Mouse (Mus musculus) forebrain, embryonic 11.5 days (tissue): Measurements from ENCODE around the gene Asb4. TPM values are rescaled to one million over a fixed set of nuclear protein-coding genes. Genes with fewer than 3 reads are reported as not detected.
A peak's percentile ranks its signal among the peaks of the same experiment; 100 is the strongest.

Experiments used
- ATAC-seq: fragments of 200-750 bp; cut with Nextera tagmentation; replicated peaks from 2 replicates; pipeline ENCODE4 v1.8.0; 2017; ENCODE audit warnings: moderate TSS enrichment; ENCODE audit not compliant: low FRiP score
- DNase-seq: peaks from one replicate; pipeline ENCODE4 v3.0.0-alpha.2; 2017; ENCODE audit warnings: low spot score
- H3K27ac ChIP-seq: fragments of 300-500 bp; sonication (generic); 2 replicates; pipeline ENCODE4 v1.5.1; 2014; ENCODE audit warnings: low read depth, low read length
- H3K27me3 ChIP-seq: fragments of 300-500 bp; sonication (generic); 2 replicates; pipeline ENCODE4 v1.6.1; 2014; ENCODE audit warnings: mild to moderate bottlenecking, low read length, mixed read lengths; ENCODE audit not compliant: control insufficient read depth, insufficient read depth
- H3K36me3 ChIP-seq: fragments of 300-500 bp; sonication (generic); 2 replicates; pipeline ENCODE4 v1.6.1; 2014; ENCODE audit warnings: mild to moderate bottlenecking, low read length, moderate library complexity, mixed read lengths; ENCODE audit not compliant: control insufficient read depth, insufficient read depth
- H3K4me1 ChIP-seq: fragments of 300-500 bp; sonication (generic); replicated peaks from 2 replicates; pipeline ENCODE4 v1.6.1; 2014; ENCODE audit warnings: low read length, mixed read lengths; ENCODE audit not compliant: control insufficient read depth, insufficient read depth
- H3K4me2 ChIP-seq: fragments of 300-500 bp; sonication (generic); 2 replicates; pipeline ENCODE4 v1.6.1; 2014; ENCODE audit warnings: low read depth, mild to moderate bottlenecking, low read length, moderate library complexity, mixed read lengths; ENCODE audit not compliant: severe bottlenecking
- H3K4me3 ChIP-seq: fragments of 300-500 bp; sonication (generic); 2 replicates; pipeline ENCODE4 v1.5.1; 2014; ENCODE audit warnings: low read depth, low read length
- H3K9ac ChIP-seq: fragments of 300-500 bp; sonication (generic); 2 replicates; pipeline ENCODE4 v1.6.1; 2014; ENCODE audit warnings: low read length
- H3K9me3 ChIP-seq: fragments of 300-500 bp; sonication (generic); 2 replicates; pipeline ENCODE4 v1.6.1; 2016; ENCODE audit warnings: low read length, mixed read lengths; ENCODE audit not compliant: control insufficient read depth
- WGBS: fragments of 180-500 bp; shearing (Covaris S2); extraction: QIAGEN DNeasy Blood & Tissue Kit; methylation state at CpG from one replicate; pipeline ENCODE4 v1.1.7; 2014; 5-methylcytosine and 5-hydroxymethylcytosine counted together
- polyA plus RNA-seq: library from polyadenylated mRNA; unstranded; fragments of >200 nt; fragmentation: Nextera tagmentation; extraction: Ambion mirVana; gene quantifications from 2 replicates; pipeline ENCODE4 v1.2.1, GENCODE M21; 2014

Gene Asb4
- polyA plus RNA-seq, 1 experiment from 2014 or later, result 33.4 TPM

DNA sequence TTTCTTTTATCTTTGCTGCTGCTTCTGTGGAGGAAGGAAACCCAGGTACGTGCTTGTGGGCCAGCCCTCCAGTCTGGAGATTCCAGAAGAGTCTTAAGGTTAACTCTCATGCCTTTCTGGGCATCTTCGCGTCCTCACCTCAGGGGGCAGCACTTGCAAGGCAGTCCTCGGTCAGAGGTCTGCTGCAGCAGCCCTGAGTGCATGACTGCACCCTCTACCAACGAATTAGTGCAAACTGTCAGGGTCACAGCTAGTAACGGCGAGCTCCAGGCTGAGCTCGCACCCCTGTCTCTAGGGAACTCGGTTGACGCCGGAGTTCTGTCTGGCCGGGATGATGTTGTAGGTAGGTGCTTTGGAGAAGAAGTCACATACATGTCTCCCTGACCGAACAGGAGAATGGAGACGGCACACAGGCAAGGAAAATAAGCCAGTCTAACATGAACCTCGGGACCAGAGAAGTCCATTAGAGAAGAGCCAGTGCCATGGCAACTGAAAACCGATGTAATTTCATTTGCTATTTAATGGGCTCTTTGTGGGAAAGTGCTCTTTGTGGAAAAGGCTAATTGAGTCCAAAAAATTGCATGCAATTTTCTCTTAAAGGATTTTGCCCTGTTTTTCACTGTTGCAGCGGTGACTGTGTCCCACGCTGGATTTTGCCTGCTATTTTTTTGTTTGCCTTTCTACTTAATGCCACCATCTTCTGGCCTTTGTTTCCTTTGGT is 20.1 kb downstream of the Asb4 start:
- Histone ChIP-seq H3K9ac (peak overlapping the region; percentile 1; the same call in 1 of the 2 replicates), H3K4me2 (peak overlapping the region; percentile 40), H3K27me3 (no peaks in the 10 kb centered on the region), H3K9me3 (no peaks in the 10 kb centered on the region), H3K4me3 (no peak overlapping the region), H3K4me1 (peaks cover 17% of the 10 kb centered on the region), H3K36me3 (no peaks in the 10 kb centered on the region), H3K27ac (peak overlapping the region; percentile 88)
- peak; percentile 68 for DNase-seq
- WGBS, result 8% methylated on average over 18 of the region's 18 CpGs
- peak; percentile 68 for ATAC-seq

DNA sequence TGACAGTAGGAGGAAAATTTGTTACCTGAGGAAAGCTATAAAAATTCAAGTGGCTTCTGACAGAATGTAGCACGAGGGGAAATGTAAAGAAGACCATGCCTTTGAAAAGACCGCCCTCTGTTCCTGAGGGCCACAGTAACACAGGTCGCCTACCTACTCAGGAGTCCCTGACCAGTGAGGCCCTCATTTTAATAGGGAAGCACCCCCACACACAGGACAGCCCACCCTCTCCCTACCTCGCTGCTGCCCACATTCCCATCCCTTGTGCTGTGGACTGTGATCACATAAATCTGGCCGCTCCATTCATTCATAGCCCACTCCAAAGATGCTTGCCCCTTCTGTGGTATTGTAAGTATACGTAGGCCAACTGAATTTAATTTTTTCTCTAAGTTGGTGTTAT is 20.8 kb downstream of the Asb4 start:
- Histone ChIP-seq H3K36me3 (no peaks in the 10 kb centered on the region), H3K27ac (peak overlapping the region; percentile 88), H3K4me3 (no peak overlapping the region), H3K27me3 (no peaks in the 10 kb centered on the region), H3K4me1 (peaks cover 21% of the 10 kb centered on the region), H3K9me3 (no peaks in the 10 kb centered on the region), H3K9ac (0 out of 2 replicates have a peak overlapping the region, but pooled peaks have one; percentile 1), H3K4me2 (peak overlapping the region; percentile 40; the same call in 1 of the 2 replicates)
- DNase-seq (peak; percentile 58), ATAC-seq (peak; percentile 17)
- 37% methylated on average over 6 of the region's 6 CpGs for WGBS

- Histone ChIP-seq H3K4me2 (no peak overlapping the region), H3K9ac (no peak overlapping the region), H3K27ac (peak overlapping the region; percentile 74), H3K4me3 (no peak overlapping the region), H3K9me3 (no peaks in the 10 kb centered on the region), H3K36me3 (no peaks in the 10 kb centered on the region), H3K27me3 (no peaks in the 10 kb centered on the region), H3K4me1 (peaks cover 26% of the 10 kb centered on the region)
- DNase-seq (peak; percentile 79), ATAC-seq (peak; percentile 92)
- 18% methylated on average over 8 of the region's 8 CpGs for WGBS
These were observed 25.4 kb downstream of the Asb4 start for GRCm38 (mm10) chr6:5408451-5409177.

DNA sequence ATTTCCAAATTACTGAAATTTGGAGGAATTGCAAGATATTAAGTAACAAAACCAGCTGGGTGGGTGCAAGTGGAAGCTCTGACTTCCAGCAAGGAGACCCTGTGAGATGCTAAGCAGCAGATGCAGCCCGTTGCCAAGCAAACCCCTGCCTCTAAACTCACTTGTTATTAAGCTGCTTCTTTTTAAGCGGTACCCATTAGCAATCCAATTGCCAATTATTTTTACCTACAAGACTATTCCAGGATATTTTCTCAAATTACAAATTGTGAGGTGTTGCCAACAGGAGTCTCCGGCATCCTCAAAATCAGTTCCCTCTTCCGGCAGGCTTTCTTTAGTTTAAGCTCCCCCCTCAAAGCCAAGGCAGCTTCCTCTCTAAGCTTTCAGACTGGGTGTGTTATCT is 26.5 kb downstream of the Asb4 start:
- Histone ChIP-seq H3K4me2 (no peak overlapping the region), H3K9me3 (no peaks in the 10 kb centered on the region), H3K9ac (no peak overlapping the region), H3K27me3 (no peaks in the 10 kb centered on the region), H3K4me1 (peaks cover 20% of the 10 kb centered on the region), H3K4me3 (no peak overlapping the region), H3K36me3 (no peaks in the 10 kb centered on the region), H3K27ac (peak overlapping the region; percentile 2)
- WGBS, result 50% methylated on average over 4 of the region's 4 CpGs
- no peak for DNase-seq
- ATAC-seq, result no peak

GRCm38 (mm10) chr6:5410697-5411391 is 27.7 kb downstream of the Asb4 start:
- H3K27ac ChIP-seq, result no peak overlapping the region
- H3K36me3 ChIP-seq, result no peaks in the 10 kb centered on the region
- H3K9me3 ChIP-seq, result no peaks in the 10 kb centered on the region
- peaks cover 20% of the 10 kb centered on the region for H3K4me1 ChIP-seq
- no peak overlapping the region for H3K4me2 ChIP-seq
- DNase-seq (peak; percentile 72), ATAC-seq (peak; percentile 50)
- H3K9ac ChIP-seq, result no peak overlapping the region
- H3K4me3 ChIP-seq, result no peak overlapping the region
- 56% methylated on average over 6 of the region's 6 CpGs for WGBS
- no peaks in the 10 kb centered on the region for H3K27me3 ChIP-seq

DNA sequence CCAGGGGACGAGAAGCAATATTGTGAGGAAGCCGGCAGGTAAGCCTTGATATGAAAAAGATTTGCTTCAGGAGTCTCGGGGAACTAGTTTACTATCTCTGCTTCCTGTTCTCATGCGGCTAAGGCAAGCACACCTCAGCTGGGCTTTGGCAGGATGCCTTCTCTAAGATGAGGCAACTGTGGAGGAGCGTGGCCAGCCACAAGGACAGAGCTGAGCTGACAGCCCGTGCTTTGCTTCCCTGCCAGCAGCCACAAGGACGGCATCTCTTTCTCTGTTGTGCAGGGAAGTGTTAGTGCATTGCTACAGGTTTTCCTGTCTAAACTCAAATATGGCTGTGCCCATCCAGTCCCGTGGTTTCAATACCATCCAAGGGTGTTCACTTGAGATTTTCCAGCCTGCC is 30.1 kb downstream of the Asb4 start:
- WGBS, result 60% methylated on average over 8 of the region's 8 CpGs
- H3K4me3 ChIP-seq, result no peak overlapping the region
- H3K27me3 ChIP-seq, result no peaks in the 10 kb centered on the region
- H3K27ac ChIP-seq, result no peak overlapping the region
- no peak for DNase-seq
- ATAC-seq, result no peak
- H3K4me1 ChIP-seq, result peaks cover 11% of the 10 kb centered on the region
- no peaks in the 10 kb centered on the region for H3K9me3 ChIP-seq
- H3K4me2 ChIP-seq, result no peak overlapping the region
- no peak overlapping the region for H3K9ac ChIP-seq
- no peaks in the 10 kb centered on the region for H3K36me3 ChIP-seq

DNA sequence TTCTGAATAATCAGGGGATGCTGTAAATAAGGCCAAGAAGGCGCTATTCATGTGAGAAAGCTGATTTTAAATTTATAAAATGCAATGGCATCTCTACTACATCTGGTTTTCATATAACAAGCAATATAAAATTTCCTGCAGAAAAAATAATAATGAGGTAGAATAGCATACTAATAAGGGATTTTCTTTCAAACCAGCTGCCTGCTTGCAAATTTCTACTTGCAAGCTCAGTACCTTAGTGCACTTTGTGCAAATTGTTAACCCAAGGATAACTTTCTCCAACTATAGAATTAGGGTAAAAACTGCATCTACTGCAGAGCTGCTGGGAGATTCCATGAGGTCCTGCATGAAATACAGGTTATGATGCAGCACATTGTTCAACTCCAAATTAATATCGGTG is 38.3 kb downstream of the Asb4 start:
- Histone ChIP-seq H3K4me3 (no peak overlapping the region), H3K27ac (no peak overlapping the region), H3K9ac (no peak overlapping the region), H3K27me3 (no peaks in the 10 kb centered on the region), H3K9me3 (no peaks in the 10 kb centered on the region), H3K4me2 (no peak overlapping the region), H3K36me3 (no peaks in the 10 kb centered on the region), H3K4me1 (no peaks in the 10 kb centered on the region)
- 88% methylated on average over 2 of the region's 2 CpGs for WGBS
- ATAC-seq (no peak), DNase-seq (no peak)

DNA sequence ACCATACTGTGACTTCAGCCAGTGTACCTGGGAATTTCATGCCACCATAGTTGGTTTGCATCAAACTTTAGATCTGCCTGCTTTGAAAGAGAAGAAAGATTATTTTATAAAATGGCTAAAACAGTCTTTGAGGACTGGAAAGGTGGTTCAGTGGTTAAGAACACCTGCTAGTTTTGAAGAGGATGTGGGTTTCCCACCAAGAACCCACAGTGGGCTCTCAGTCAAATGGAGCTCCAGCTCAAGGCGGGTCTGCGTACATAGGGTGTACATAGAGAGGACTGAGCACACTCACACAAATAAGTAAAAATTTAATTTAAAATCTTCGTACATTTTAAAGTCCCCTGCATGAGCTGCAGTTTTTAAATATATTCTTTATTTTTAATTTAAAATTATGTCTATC is 39.2 kb downstream of the Asb4 start:
- H3K4me3 ChIP-seq, result no peak overlapping the region
- no peaks in the 10 kb centered on the region for H3K36me3 ChIP-seq
- H3K9me3 ChIP-seq, result no peaks in the 10 kb centered on the region
- DNase-seq (no peak), ATAC-seq (no peak)
- H3K4me1 ChIP-seq, result no peaks in the 10 kb centered on the region
- H3K27me3 ChIP-seq, result no peaks in the 10 kb centered on the region
- H3K4me2 ChIP-seq, result no peak overlapping the region
- no peak overlapping the region for H3K9ac ChIP-seq
- 89% methylated on average over 3 of the region's 3 CpGs for WGBS
- H3K27ac ChIP-seq, result no peak overlapping the region
